Mouse (Mus musculus) liver, postnatal 0 days (tissue): Measurements from ENCODE around the gene Adam33. TPM values are rescaled to one million over a fixed set of nuclear protein-coding genes. Genes with fewer than 3 reads are reported as not detected.

Experiments
- ATAC-seq: fragments of 200-750 bp; cut with Nextera tagmentation; 2 replicates; pipeline ENCODE4 v1.8.0; 2017; ENCODE audit warnings: mild to moderate bottlenecking, moderate library complexity
- DNase-seq: peaks from one replicate; pipeline ENCODE4 v3.0.0-alpha.2; 2016
- H3K27ac ChIP-seq: fragments of 300-500 bp; sonication (generic); 2 replicates; pipeline ENCODE4 v1.5.1; 2014; ENCODE audit warnings: antibody characterized with exemption, moderate library complexity, mild to moderate bottlenecking, low read depth
- H3K27me3 ChIP-seq: fragments of 300-500 bp; sonication (generic); 2 replicates; pipeline ENCODE4 v1.6.1; 2014; ENCODE audit warnings: low read length, control low read depth, mixed read lengths; ENCODE audit not compliant: insufficient read depth
- H3K36me3 ChIP-seq: fragments of 300-500 bp; sonication (generic); replicated peaks from 2 replicates; pipeline ENCODE4 v1.6.1; 2014; ENCODE audit warnings: mild to moderate bottlenecking, control low read depth, low read length, moderate library complexity, mixed read lengths; ENCODE audit not compliant: insufficient read depth
- H3K4me1 ChIP-seq: fragments of 300-500 bp; sonication (generic); 2 replicates; pipeline ENCODE4 v1.6.1; 2014; ENCODE audit warnings: antibody characterized with exemption, mild to moderate bottlenecking, control low read depth; ENCODE audit not compliant: insufficient read depth
- H3K4me2 ChIP-seq: fragments of 300-500 bp; sonication (generic); 2 replicates; pipeline ENCODE4 v1.6.1; 2014; ENCODE audit warnings: low read depth, mild to moderate bottlenecking, low read length, moderate library complexity, mixed read lengths
- H3K4me3 ChIP-seq: fragments of 300-500 bp; sonication (generic); 2 replicates; pipeline ENCODE4 v1.5.1; 2014; ENCODE audit warnings: low read depth, low read length
- H3K9ac ChIP-seq: fragments of 300-500 bp; sonication (generic); replicated peaks from 2 replicates; pipeline ENCODE4 v1.6.1; 2014; ENCODE audit warnings: mild to moderate bottlenecking, moderate library complexity
- H3K9me3 ChIP-seq: fragments of 300-500 bp; sonication (generic); 2 replicates; pipeline ENCODE4 v1.6.1; 2016; ENCODE audit warnings: mild to moderate bottlenecking, control low read depth, low read length, mixed read lengths
- CTCF ChIP-seq: sonication (generic); IDR thresholded peaks from 2 replicates; pipeline ENCODE4 v1.5.1; 2016; ENCODE audit warnings: antibody characterized with exemption, low read depth
- EP300 ChIP-seq: IDR thresholded peaks from 2 replicates; pipeline ENCODE4 v1.6.1; 2016; ENCODE audit warnings: antibody characterized with exemption, low read depth, mild to moderate bottlenecking
- WGBS: fragments of 180-500 bp; shearing (Covaris S2); extraction: QIAGEN DNeasy Blood & Tissue Kit; methylation state at CpG from one replicate; pipeline ENCODE4 v1.1.7; 2014; ENCODE audit not compliant: insufficient replicate concordance; 5-methylcytosine and 5-hydroxymethylcytosine counted together
- polyA plus RNA-seq: library from polyadenylated mRNA; unstranded; fragments of >200 nt; fragmentation: Nextera tagmentation; extraction: Ambion mirVana; gene quantifications from 2 replicates; pipeline ENCODE4 v1.2.1, GENCODE M21; 2015

The Adam33 gene
- polyA plus RNA-seq, 1 experiment from 2014 or later = 1.2 TPM

DNA sequence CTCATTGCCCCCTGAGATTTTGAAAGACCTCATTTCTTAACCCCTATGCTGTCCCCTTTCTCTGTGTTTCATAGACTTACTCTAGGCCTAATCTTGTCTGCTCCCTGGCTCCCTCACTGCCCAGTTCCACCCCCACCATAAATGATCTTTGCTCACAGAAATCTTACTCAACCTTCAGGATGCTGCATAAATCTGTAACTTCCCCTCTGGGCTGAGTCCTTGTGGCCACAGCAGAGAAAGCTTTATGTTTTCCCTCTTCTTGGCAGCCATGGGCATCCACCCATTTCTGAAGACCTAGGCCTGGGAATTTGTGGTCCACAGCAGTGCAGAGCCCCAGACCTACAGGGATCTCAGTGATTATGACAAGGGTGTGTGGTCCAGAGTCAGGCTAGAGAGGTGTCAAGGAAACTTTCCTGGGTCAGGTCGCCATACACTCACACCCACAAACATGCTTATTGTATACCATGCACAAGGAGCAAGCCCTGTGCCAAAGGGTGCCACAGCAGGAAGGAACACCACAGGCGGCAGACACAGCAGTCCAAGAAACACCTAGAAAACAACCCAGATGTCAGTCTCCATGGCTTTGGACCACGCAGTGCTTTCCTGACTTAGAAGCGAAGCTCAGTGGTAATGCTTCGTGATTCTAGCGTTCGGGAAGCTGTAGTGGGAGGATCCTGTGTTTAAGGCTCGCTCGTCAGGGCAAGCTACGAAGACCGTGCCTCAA lies 23.2 kb upstream of the Adam33 start, which contains the start of gene Siglec1:
Gene Siglec1 (minus strand): TSS at position 99 of the 724 bp plus-strand sequence.
- Histone ChIP-seq H3K9me3 (no peaks in the 10 kb centered on the region), H3K9ac (0 out of 2 replicates have a peak within 1 kb of the TSS, but pooled peaks have one; percentile 21), H3K27me3 (no peaks in the 10 kb centered on the region), H3K4me3 (no peak within 1 kb of the TSS), H3K27ac (peak within 1 kb of the TSS; percentile 60), H3K36me3 (no peaks in the 10 kb centered on the region), H3K4me2 (peak within 1 kb of the TSS; percentile 1; the same call in 1 of the 2 replicates), H3K4me1 (peaks cover 17% of the 10 kb centered on the region)
- no peak for DNase-seq
- TF ChIP-seq CTCF (no peak), EP300 (no peak)
- WGBS = 56% methylated on average over 11 of the region's 11 CpGs
- ATAC-seq = no peak; the same call in 1 of the 2 replicates

DNA sequence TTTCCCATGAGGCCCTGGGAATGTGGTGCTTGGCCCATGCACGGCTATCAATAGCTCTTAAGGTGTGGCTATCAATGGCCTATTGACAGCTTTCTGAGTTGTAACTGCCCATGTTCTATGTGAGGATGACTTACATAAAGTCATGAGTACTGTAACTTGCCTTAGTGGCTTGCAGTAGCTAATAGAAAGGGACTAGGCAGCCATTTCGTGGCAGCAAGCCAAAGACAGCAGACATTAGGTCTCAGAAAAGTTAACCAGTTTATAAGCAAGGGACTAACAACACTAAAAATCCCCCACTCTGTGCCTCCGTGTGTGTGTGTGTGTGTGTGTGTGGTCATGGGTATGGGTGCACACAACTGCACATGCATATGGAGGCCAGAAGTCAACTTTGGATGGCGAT lies 20.6 kb upstream of the Adam33 start:
- H3K4me2 ChIP-seq = no peak overlapping the region
- H3K27ac ChIP-seq = no peak overlapping the region
- H3K27me3 ChIP-seq = no peaks in the 10 kb centered on the region
- no peaks in the 10 kb centered on the region for H3K36me3 ChIP-seq
- no peaks in the 10 kb centered on the region for H3K9me3 ChIP-seq
- H3K9ac ChIP-seq = no peak overlapping the region
- H3K4me3 ChIP-seq = no peak overlapping the region
- TF ChIP-seq EP300 (no peak), CTCF (no peak)
- peaks cover 11% of the 10 kb centered on the region for H3K4me1 ChIP-seq
- DNase-seq = no peak
- no peak for ATAC-seq
- 83% methylated on average over 4 of the region's 4 CpGs for WGBS

DNA sequence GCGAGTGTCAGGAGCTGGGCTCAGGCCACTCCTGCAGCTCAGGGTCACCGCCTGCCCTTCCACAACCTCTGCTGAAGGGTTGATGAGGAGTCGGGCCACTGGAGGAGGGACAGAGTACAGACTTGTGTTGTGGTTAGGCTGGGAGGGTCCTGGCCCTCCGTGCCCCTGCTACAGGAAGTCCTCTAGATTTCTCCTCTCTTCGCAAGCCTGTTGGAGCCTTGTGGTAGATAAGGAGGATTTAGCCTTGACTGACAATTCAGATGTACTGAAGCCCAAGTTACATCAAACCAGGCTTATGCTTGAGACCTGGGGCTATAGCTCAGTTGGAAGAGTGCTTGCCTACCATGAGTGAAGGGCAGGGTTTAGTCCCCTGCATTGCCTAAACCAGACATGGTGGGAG lies 16.9 kb upstream of the Adam33 start:
- no peak overlapping the region for H3K9ac ChIP-seq
- H3K4me1 ChIP-seq = no peaks in the 10 kb centered on the region
- no peak for DNase-seq
- no peaks in the 10 kb centered on the region for H3K36me3 ChIP-seq
- H3K27me3 ChIP-seq = no peaks in the 10 kb centered on the region
- no peak for ATAC-seq
- no peak overlapping the region for H3K27ac ChIP-seq
- no peak overlapping the region for H3K4me2 ChIP-seq
- H3K9me3 ChIP-seq = no peaks in the 10 kb centered on the region
- no peak for TF ChIP-seq EP300
- no peak for TF ChIP-seq CTCF
- 26% methylated on average over 5 of the region's 5 CpGs for WGBS
- H3K4me3 ChIP-seq = no peak overlapping the region

DNA sequence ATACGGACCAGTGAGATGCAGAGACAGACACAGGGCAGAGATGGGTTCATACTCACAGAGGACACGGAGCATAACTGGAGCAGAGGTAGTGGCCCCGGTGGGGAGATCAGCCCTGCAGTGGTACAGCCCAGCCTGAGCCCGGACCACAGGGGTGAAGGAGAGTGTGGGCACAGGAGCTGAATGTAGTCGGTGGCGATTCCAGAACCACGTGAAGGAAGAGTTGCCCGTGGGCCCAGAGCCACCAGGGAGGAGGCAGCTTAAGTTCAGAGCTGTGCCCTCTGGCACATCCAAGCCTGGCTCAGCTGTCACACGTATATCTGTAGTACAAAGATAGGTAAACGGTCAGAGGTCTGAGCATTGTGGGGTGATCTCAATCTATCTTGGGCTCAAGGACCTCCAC lies 8.9 kb upstream of the Adam33 start:
- H3K4me2 ChIP-seq = no peak overlapping the region
- no peaks in the 10 kb centered on the region for H3K36me3 ChIP-seq
- no peak overlapping the region for H3K9ac ChIP-seq
- ATAC-seq (no peak), DNase-seq (no peak)
- H3K27ac ChIP-seq = no peak overlapping the region
- H3K9me3 ChIP-seq = no peaks in the 10 kb centered on the region
- no peak for TF ChIP-seq CTCF
- no peak for TF ChIP-seq EP300
- no peak overlapping the region for H3K4me3 ChIP-seq
- H3K27me3 ChIP-seq = 0 out of 2 replicates have a peak, but pooled peaks cover 5% of the 10 kb centered on the region
- H3K4me1 ChIP-seq = no peaks in the 10 kb centered on the region
- WGBS = 75% methylated on average over 10 of the region's 10 CpGs

DNA sequence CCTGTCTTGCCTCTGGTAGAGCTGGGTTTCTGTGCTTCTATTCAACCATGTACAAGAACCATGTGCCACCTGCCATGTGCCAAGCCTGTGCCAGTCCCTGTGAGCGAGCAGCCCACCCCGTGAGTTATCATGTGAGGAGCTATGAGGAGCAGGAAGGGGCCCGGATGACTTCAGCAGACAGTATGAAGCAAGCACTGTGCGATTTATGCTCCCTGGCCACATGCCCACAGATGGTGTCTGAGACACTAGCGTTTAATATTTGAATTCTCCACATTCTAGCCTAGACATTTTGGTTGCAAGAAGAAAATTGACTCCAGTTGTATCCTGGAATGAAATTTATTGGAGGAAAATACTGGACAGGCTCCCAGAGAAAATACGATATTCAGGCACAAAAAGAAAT lies 3.9 kb upstream of the Adam33 start:
- no peak overlapping the region for H3K9ac ChIP-seq
- H3K27ac ChIP-seq = no peak overlapping the region
- 52% methylated on average over 6 of the region's 6 CpGs for WGBS
- H3K4me1 ChIP-seq = no peaks in the 10 kb centered on the region
- no peak for TF ChIP-seq CTCF
- no peak for TF ChIP-seq EP300
- peaks cover 31% of the 10 kb centered on the region for H3K27me3 ChIP-seq
- no peaks in the 10 kb centered on the region for H3K9me3 ChIP-seq
- ATAC-seq (no peak), DNase-seq (no peak)
- H3K4me3 ChIP-seq = no peak overlapping the region
- no peaks in the 10 kb centered on the region for H3K36me3 ChIP-seq
- no peak overlapping the region for H3K4me2 ChIP-seq

DNA sequence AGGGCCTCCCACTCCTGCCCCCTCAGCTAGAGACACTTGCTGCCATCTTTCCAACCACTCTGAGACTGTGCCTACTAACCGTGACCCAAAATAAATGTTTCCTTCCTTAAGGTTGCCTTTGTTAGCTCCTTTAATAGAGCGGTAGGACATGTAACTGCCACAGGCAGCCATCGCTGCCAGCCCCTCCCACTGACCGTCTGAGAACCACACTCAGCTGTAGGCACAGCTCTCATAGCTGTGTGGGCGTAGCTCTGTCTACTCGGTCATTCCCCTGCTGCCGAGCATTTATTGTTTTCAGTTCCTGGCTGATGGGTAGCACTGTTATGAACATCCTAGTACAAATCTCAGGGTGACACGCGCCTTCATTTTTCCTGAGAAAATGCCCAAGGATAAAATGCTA lies 2.7 kb upstream of the Adam33 start:
- H3K27me3 ChIP-seq = peaks cover 40% of the 10 kb centered on the region
- 57% methylated on average over 9 of the region's 9 CpGs for WGBS

More for the DNA sequence above, 2.7 kb upstream of the Adam33 start:
- Histone ChIP-seq H3K27ac (no peak overlapping the region), H3K4me1 (no peaks in the 10 kb centered on the region), H3K4me3 (no peak overlapping the region), H3K9me3 (no peaks in the 10 kb centered on the region), H3K36me3 (no peaks in the 10 kb centered on the region), H3K4me2 (no peak overlapping the region), H3K9ac (no peak overlapping the region)
- ATAC-seq = no peak
- TF ChIP-seq EP300 (no peak), CTCF (no peak)
- no peak for DNase-seq
